Mouse (Mus musculus): ENCODE data around the gene Speer4c. TPM values are rescaled to one million over a fixed set of nuclear protein-coding genes. Genes with fewer than 3 reads are reported as not detected.
"Not testable (repeated sequence)": the region's sequence is repeated elsewhere in the genome, so short reads cannot be mapped to it uniquely, and the experiment has no call there.

The Speer4c gene
- polyA plus RNA-seq, 1 experiment: not detected

DNA sequence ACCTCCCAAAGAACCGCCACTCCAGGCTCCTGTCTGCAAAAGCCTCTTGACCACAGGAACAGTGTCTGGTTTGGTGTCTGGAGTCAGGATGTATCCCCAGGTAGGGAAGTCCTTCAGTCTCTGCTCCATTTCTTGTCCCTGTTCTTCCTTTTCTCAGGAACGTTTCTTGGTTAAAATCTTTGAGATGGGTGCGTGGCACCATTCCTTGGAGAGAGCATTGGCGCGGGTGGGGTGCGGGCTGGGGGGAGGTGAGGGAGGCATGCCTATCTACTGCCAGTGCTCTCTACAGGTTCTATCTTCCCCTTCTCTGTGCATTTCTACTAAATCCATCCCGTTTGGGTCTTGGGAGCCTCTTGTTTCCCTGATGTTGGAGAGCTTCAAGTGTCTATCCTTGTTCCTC lies 50.2 kb downstream of the Speer4c start:
- not testable (repeated sequence) for H3K4me1 ChIP-seq (ENCODE audit: control insufficient read depth, insufficient read depth, low read length); H3K27ac ChIP-seq (ENCODE audit: insufficient read depth, low read length); H3K4me3 ChIP-seq (ENCODE audit: low read depth, low read length); H3K27me3 ChIP-seq (ENCODE audit: control insufficient read depth, insufficient read depth, low read length, poor library complexity, severe bottlenecking); H3K9ac ChIP-seq (ENCODE audit: low read depth, poor library complexity, severe bottlenecking); H3K9me3 ChIP-seq (replicated peaks; ENCODE audit: control insufficient read depth, insufficient read depth, low read length, poor library complexity, severe bottlenecking); H3K36me3 ChIP-seq (ENCODE audit: control insufficient read depth, insufficient read depth, low read length, poor library complexity, severe bottlenecking)

Other genes starting within 250 kb of the Speer4c start
- gene Gm21149, start 237.7 kb downstream of the Speer4c start, polyA plus RNA-seq (2011; ENCODE audit: insufficient read depth, insufficient read length, low read depth, missing spikeins): not detected in 2 replicates
- gene Gm21190, start 185.0 kb downstream of the Speer4c start, polyA plus RNA-seq (2011; ENCODE audit: insufficient read depth, insufficient read length, low read depth, missing spikeins): not detected in 2 replicates
- gene Gm21083, start 136.9 kb downstream of the Speer4c start, polyA plus RNA-seq (2011; ENCODE audit: insufficient read depth, insufficient read length, low read depth, missing spikeins): not detected in 2 replicates
- not detected in 2 replicates for gene Speer4d, start 95.2 kb downstream of the Speer4c start, polyA plus RNA-seq (2011; ENCODE audit: insufficient read depth, insufficient read length, low read depth, missing spikeins)
- gene 4930572O03Rik, start 57.2 kb downstream of the Speer4c start, polyA plus RNA-seq (2011; ENCODE audit: insufficient read depth, insufficient read length, low read depth, missing spikeins): not detected in 2 replicates
- 8.0 and 8.2 TPM in 2 replicates for gene Cacna2d1, start 220.4 kb upstream of the Speer4c start, polyA plus RNA-seq (2011; ENCODE audit: insufficient read depth, insufficient read length, low read depth, missing spikeins)